Mouse (Mus musculus) heart, embryonic 15.5 days (tissue): ENCODE measurements around the gene Mast1. TPM values are rescaled to one million over a fixed set of nuclear protein-coding genes. Genes with fewer than 3 reads are reported as not detected.
A peak's percentile ranks its signal among the peaks of the same experiment; 100 is the strongest.

ENCODE experiments used
- ATAC-seq: fragments of 200-750 bp; cut with Nextera tagmentation; replicated peaks from 2 replicates; pipeline ENCODE4 v1.8.0; 2017; ENCODE audit warnings: low read depth, moderate TSS enrichment; ENCODE audit not compliant: insufficient number of reproducible peaks, insufficient read depth, low FRiP score
- H3K27ac ChIP-seq: fragments of 300-500 bp; sonication (generic); 2 replicates; pipeline ENCODE4 v1.5.1; 2015; ENCODE audit warnings: mild to moderate bottlenecking, inconsistent platforms
- H3K27me3 ChIP-seq: fragments of 300-500 bp; sonication (generic); 2 replicates; pipeline ENCODE4 v1.6.1; 2015; ENCODE audit warnings: inconsistent platforms
- H3K36me3 ChIP-seq: fragments of 300-500 bp; sonication (generic); 2 replicates; pipeline ENCODE4 v1.6.1; 2015; ENCODE audit warnings: mild to moderate bottlenecking, inconsistent platforms
- H3K4me1 ChIP-seq: fragments of 300-500 bp; sonication (generic); replicated peaks from 2 replicates; pipeline ENCODE4 v1.6.1; 2015; ENCODE audit warnings: inconsistent platforms
- H3K4me2 ChIP-seq: fragments of 300-500 bp; sonication (generic); 2 replicates; pipeline ENCODE4 v1.6.1; 2015; ENCODE audit warnings: inconsistent platforms, mild to moderate bottlenecking, moderate library complexity
- H3K4me3 ChIP-seq: fragments of 300-500 bp; sonication (generic); 2 replicates; pipeline ENCODE4 v1.5.1; 2015; ENCODE audit warnings: mild to moderate bottlenecking, inconsistent platforms
- H3K9ac ChIP-seq: fragments of 300-500 bp; sonication (generic); 2 replicates; pipeline ENCODE4 v1.6.1; 2015; ENCODE audit warnings: mild to moderate bottlenecking, inconsistent platforms
- H3K9me3 ChIP-seq: fragments of 300-500 bp; sonication (generic); replicated peaks from 2 replicates; pipeline ENCODE4 v1.6.1; 2016; ENCODE audit warnings: inconsistent platforms
- WGBS: fragments of 180-500 bp; shearing (Covaris S2); methylation state at CpG from one replicate; pipeline ENCODE4 v1.1.7; 2015; ENCODE audit warnings: mixed read lengths; 5-methylcytosine and 5-hydroxymethylcytosine counted together
- polyA plus RNA-seq: library from polyadenylated mRNA; unstranded; fragments of >200 nt; fragmentation: Nextera tagmentation; extraction: Ambion mirVana; gene quantifications from 2 replicates; pipeline ENCODE4 v1.2.1, GENCODE M21; 2015

Gene Mast1
- polyA plus RNA-seq, 1 experiment from 2014 or later = 0.09 TPM

- Histone ChIP-seq H3K9me3 (no peaks in the 10 kb centered on the region), H3K27ac (peak within 1 kb of the TSS; percentile 91), H3K4me3 (peak within 1 kb of the TSS; percentile 66), H3K9ac (peak within 1 kb of the TSS; percentile 79), H3K36me3 (peaks cover 7% of the 10 kb centered on the region), H3K4me2 (peak within 1 kb of the TSS; percentile 97), H3K4me1 (peaks cover 70% of the 10 kb centered on the region), H3K27me3 (no peaks in the 10 kb centered on the region)
- ATAC-seq = peak; percentile 67
- under 1% methylated on average over 63 of the region's 63 CpGs for WGBS
These were observed 41.2 kb upstream of the Mast1 start, which contains the start of gene Junb for GRCm38 (mm10) chr8:84978248-84978940. Gene Junb, minus strand, starts transcription at chr8:84978718.

DNA sequence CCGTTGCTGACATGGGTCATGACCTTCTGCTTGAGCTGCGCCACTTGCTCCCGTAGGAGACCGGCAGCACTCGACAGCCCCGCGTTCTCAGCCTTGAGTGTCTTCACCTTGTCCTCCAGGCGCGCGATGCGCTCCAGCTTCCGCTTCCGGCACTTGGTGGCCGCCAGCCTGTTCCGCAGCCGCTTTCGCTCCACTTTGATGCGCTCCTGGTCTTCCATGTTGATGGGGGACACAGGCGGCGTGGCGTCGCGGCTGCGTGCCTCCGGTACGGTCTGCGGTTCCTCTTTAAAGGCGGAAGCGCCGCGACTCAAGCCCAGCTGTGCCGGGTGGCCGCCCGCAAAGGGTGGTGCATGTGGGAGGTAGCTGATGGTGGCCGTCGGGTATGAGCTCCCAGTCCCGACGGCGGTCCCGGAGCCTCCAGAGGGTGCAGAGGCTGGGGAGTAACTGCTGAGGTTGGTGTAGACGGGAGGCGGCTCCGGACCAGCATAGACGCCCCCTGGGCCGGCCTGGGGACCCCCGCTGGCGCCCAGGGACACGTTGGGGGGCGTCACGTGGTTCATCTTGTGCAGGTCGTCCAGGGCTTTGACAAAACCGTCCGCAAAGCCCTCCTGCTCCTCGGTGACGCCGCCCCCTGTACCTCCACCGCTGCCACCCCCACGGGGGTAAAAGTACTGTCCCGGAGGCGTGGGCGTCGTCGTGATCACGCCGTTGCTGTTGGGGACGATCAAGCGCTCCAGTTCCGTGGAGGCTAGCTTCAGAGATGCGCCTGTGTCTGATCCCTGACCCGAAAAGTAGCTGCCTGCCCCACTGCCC is 40.5 kb upstream of the Mast1 start:
- no peak for ATAC-seq
- Histone ChIP-seq H3K9me3 (no peaks in the 10 kb centered on the region), H3K9ac (peak overlapping the region; percentile 79), H3K36me3 (peaks cover 15% of the 10 kb centered on the region), H3K4me1 (peaks cover 70% of the 10 kb centered on the region), H3K4me2 (peak overlapping the region; percentile 97), H3K27me3 (no peaks in the 10 kb centered on the region), H3K4me3 (peak overlapping the region; percentile 66), H3K27ac (peak overlapping the region; percentile 91)
- WGBS = under 1% methylated on average over 70 of the region's 70 CpGs

DNA sequence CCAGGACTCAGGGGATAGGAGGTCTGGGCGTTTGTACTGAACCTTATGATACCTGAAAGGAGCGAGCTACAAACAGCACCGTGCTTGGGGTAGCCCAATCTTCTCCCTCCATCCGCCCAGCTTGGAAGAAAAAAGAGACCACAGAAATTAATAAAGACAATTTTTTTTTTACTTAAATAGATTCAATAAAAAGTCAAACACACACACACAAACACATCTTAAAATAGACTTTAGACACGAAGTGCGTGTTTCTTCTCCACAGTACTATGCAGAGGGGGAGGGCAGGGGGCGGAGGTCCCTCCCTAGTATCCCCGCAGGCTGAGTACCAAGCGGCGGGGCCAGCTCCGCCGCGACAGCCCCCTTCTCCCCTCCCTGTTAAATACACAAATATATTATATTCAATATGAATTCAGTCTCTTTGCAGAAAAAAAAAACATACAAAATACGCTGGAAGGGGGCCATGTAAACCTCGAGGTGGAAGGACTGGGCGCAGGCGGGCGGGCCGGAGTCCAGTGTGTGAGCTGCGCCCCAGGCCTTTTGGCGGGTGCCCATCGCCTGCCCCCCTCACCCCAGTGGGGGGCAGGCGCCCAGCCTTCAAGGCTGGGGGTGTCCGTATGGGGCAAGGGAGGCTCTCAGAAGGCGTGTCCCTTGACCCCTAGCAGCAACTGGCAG is 39.7 kb upstream of the Mast1 start:
- H3K9me3 ChIP-seq = no peaks in the 10 kb centered on the region
- H3K4me2 ChIP-seq = peak overlapping the region; percentile 97
- no peaks in the 10 kb centered on the region for H3K27me3 ChIP-seq
- no peak for ATAC-seq
- peak overlapping the region; percentile 66 for H3K4me3 ChIP-seq
- peak overlapping the region; percentile 79 for H3K9ac ChIP-seq
- peak overlapping the region; percentile 91 for H3K27ac ChIP-seq
- H3K36me3 ChIP-seq = peaks cover 22% of the 10 kb centered on the region
- 2% methylated on average over 25 of the region's 25 CpGs for WGBS
- peaks cover 64% of the 10 kb centered on the region for H3K4me1 ChIP-seq

DNA sequence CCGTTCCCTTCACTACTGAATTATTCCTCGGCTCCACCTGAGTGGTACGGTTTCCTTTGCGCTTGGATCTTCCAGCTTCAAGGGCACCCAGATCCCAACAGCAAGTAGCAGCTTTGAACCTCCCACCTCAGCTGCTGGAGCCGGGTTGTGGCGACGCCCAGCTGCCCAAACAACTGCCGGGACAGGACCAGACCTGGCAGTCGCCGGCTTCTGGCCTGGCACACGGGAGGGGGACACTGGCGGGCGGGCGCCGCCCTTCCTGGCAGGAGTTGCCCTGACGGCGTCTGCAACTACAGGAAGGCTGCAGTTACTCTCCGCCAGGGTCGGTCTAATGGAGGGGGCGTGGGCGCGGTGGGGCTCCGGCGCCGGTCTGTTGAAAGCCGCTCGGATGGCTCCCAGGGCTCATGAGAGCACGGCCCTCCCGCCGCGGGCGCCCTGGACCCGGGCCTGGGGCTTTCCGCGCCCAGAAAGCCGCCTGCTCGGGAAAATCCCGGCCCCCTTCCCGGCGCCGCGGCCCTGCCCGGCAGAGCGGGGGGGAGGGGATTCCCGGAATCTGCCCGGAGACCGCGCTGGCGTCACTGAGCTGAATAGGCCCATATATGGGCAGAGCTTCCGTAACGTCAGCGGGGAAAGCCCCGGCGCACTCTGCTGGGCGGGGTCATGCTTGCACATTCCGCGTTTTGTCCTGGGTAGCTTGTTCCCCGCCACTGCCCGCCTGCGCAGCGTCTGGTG is 39.0 kb upstream of the Mast1 start:
- Histone ChIP-seq H3K27me3 (no peaks in the 10 kb centered on the region), H3K4me2 (peak overlapping the region; percentile 97), H3K4me3 (peak overlapping the region; percentile 66), H3K4me1 (peaks cover 58% of the 10 kb centered on the region), H3K27ac (peak overlapping the region; percentile 91), H3K36me3 (peaks cover 28% of the 10 kb centered on the region), H3K9me3 (no peaks in the 10 kb centered on the region), H3K9ac (peak overlapping the region; percentile 79)
- WGBS = under 1% methylated on average over 58 of the region's 61 CpGs
- peak; percentile 80 for ATAC-seq

DNA sequence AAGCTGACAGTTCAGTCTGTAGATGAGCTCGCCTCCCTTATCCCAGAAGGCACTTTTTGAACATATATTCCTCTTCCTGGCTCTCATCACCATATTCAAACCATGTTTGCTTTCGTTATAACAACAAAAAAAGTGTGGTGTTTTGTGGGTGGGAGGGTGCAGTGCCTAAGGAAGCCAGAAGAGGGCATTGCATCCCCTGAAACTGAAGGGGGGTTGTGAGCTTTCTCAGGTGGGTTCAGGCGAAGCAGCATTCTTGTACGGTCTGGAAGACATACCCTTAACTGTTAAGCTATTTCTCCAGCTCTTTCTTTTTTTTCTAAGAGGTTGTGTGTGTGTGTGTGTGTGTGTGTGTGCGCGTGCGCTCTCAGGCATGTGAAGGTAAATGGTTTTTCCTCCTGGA is 38.3 kb upstream of the Mast1 start:
- Histone ChIP-seq H3K27me3 (no peaks in the 10 kb centered on the region), H3K4me2 (peak overlapping the region; percentile 97), H3K4me3 (peak overlapping the region; percentile 66; the same call in 1 of the 2 replicates), H3K36me3 (peaks cover 31% of the 10 kb centered on the region), H3K4me1 (peaks cover 58% of the 10 kb centered on the region), H3K9me3 (no peaks in the 10 kb centered on the region), H3K27ac (peak overlapping the region; percentile 91), H3K9ac (no peak overlapping the region)
- ATAC-seq = no peak
- 32% methylated on average over 7 of the region's 7 CpGs for WGBS

DNA sequence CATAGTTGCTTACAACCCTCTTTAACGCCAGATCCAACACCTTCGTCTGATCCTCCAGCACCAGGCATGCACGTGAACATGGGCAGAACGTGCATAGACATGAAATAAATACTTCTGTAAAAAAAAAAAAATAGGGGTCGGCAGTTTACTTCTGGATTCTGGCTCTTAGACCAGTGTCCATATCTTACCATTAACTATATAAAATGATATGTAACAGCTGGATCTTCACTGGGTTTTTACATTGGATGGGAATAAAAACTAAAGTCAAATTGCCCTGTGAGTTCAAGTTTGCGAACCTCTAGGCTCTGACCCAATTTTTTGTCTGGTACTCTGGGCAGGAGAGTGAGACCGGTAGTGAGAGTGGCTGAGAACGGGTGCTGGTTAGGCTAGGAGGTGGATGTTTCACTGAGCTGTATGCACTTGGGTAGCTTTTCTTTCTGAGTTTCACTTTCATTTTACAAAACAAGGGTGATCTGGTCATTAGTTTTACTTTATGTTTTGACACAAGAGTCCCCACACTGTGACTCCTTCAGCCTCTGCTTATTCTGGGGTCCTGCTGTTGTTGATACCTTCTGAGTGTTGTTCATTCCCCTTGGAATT is 37.5 kb upstream of the Mast1 start:
- Histone ChIP-seq H3K27me3 (no peaks in the 10 kb centered on the region), H3K4me1 (peaks cover 53% of the 10 kb centered on the region), H3K4me3 (no peak overlapping the region), H3K4me2 (no peak overlapping the region), H3K9me3 (no peaks in the 10 kb centered on the region), H3K27ac (no peak overlapping the region), H3K36me3 (peaks cover 31% of the 10 kb centered on the region), H3K9ac (no peak overlapping the region)
- no peak for ATAC-seq
- WGBS = 78% methylated on average over 8 of the region's 8 CpGs

- H3K27ac ChIP-seq = no peak overlapping the region
- H3K4me1 ChIP-seq = peaks cover 46% of the 10 kb centered on the region
- no peaks in the 10 kb centered on the region for H3K9me3 ChIP-seq
- no peak for ATAC-seq
- peaks cover 31% of the 10 kb centered on the region for H3K36me3 ChIP-seq
- no peak overlapping the region for H3K4me2 ChIP-seq
- no peak overlapping the region for H3K9ac ChIP-seq
- 62% methylated on average over 4 of the region's 4 CpGs for WGBS
- no peak overlapping the region for H3K4me3 ChIP-seq
- H3K27me3 ChIP-seq = no peaks in the 10 kb centered on the region
These were observed 36.8 kb upstream of the Mast1 start for GRCm38 (mm10) chr8:84973803-84974542.

DNA sequence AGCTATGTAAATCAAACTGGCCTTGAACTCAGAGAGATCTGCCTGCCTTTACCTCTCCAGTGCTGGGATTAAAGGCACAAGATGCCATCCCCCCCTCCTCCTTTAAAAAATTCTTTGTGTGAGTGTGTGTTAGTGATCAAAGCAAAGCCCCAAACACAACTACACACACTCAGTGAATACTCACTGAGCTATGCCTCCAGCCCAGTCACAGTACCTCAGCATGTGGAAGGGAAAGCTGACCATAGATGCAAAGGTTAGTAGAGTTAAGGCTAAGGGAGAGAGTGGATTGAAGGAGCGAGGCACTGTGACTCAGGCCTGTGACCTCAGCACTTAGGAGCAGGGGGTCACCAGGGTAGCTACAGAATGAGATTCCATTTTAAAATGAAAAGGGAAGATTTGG is 35.9 kb upstream of the Mast1 start:
- Histone ChIP-seq H3K27ac (no peak overlapping the region), H3K4me3 (no peak overlapping the region), H3K9me3 (no peaks in the 10 kb centered on the region), H3K27me3 (no peaks in the 10 kb centered on the region), H3K9ac (no peak overlapping the region), H3K36me3 (peaks cover 31% of the 10 kb centered on the region), H3K4me2 (no peak overlapping the region), H3K4me1 (peaks cover 47% of the 10 kb centered on the region)
- WGBS = 87% methylated on average over 1 of the region's 1 CpGs
- no peak for ATAC-seq

DNA sequence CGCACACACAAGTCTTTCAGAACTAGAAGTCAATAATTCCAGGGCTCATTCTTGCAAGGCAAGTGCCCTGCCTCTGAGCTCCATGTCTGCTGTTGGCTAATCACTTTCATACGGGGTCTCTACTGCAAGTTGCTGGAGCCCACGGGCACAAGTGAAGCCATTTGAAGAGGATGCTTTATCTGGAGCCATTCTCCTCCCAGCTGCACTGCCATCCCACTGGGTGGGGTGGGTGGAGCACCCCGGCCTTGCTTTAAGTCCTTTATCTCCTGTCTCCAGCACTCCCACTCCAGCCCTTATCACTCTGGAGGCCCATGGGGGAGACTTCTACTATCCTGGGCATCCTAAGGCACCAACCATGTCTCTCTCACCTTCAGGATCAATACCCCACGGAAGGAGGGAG is 33.8 kb upstream of the Mast1 start:
- WGBS = 42% methylated on average over 5 of the region's 5 CpGs
- ATAC-seq = no peak
- peak overlapping the region; percentile 63 for H3K4me3 ChIP-seq
- H3K27ac ChIP-seq = no peak overlapping the region
- H3K27me3 ChIP-seq = no peaks in the 10 kb centered on the region
- H3K4me2 ChIP-seq = peak overlapping the region; percentile 80
- H3K4me1 ChIP-seq = peaks cover 42% of the 10 kb centered on the region
- no peaks in the 10 kb centered on the region for H3K9me3 ChIP-seq
- H3K9ac ChIP-seq = peak overlapping the region; percentile 87
- peaks cover 31% of the 10 kb centered on the region for H3K36me3 ChIP-seq

- ATAC-seq = no peak
- peak overlapping the region; percentile 87 for H3K9ac ChIP-seq
- 9% methylated on average over 21 of the region's 21 CpGs for WGBS
These were observed 33.1 kb upstream of the Mast1 start for GRCm38 (mm10) chr8:84970135-84970790.

More at GRCm38 (mm10) chr8:84970135-84970790, 33.1 kb upstream of the Mast1 start:
- Histone ChIP-seq H3K36me3 (peaks cover 31% of the 10 kb centered on the region), H3K27me3 (no peaks in the 10 kb centered on the region), H3K9me3 (no peaks in the 10 kb centered on the region), H3K4me3 (peak overlapping the region; percentile 63), H3K27ac (peak overlapping the region; percentile 87), H3K4me2 (peak overlapping the region; percentile 80), H3K4me1 (peaks cover 39% of the 10 kb centered on the region)
